Mouse (Mus musculus) liver, embryonic 14.5 days (tissue): ENCODE results near the gene Shoc2.

Experiments
- CTCF ChIP-seq: IDR thresholded peaks from 2 replicates; pipeline ENCODE4 v1.5.1; 2016; ENCODE audit warnings: antibody characterized with exemption, low read depth, control low read depth
- EP300 ChIP-seq: IDR thresholded peaks from 2 replicates; pipeline ENCODE4 v1.6.1; 2016; ENCODE audit warnings: antibody characterized with exemption, low read depth

GRCm38 (mm10) chr19:53894538-53895121 is 49.5 kb upstream of the Shoc2 start:
- no peak for TF ChIP-seq CTCF
- TF ChIP-seq EP300 = peak; percentile 61; the same call in 1 of the 2 replicates
